Mouse (Mus musculus) cerebellum, postnatal 10 days (tissue): ENCODE results near the gene Adam33.
"Not testable (repeated sequence)": the region's sequence is repeated elsewhere in the genome, so short reads cannot be mapped to it uniquely, and the experiment has no call there.

Source experiments
- DNase-seq, 2 experiments: peaks; one replicate each; pipeline ENCODE4 v3.0.0; 2021; ENCODE audit warnings: mixed read lengths in 2 of 2

Gene Adam33

DNA sequence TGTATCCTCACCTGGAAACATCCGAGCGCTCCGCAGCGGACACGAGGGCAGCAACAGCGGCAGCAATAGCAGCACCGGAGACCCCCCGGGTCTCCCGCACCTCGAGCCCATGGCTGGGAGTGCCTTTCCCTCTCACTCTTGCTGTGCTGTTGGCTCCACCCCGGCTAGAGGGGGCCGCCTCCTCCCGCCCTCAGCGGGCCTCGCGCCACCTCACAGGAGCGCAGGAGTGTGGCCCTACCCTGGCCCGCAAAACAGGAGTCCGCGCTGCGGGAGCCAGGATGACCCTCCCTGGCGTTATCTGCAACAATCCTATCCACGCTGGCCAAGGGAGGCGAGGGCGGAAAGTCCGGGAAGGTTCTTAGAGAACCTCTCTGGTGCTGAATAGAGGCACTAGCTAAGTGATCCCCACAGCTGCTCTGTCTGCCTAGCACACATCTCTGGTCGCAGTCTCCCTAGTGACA, at the start of gene Adam33:
Gene Adam33 (minus strand): TSS at position 411 of the 461 bp plus-strand sequence.
- no peak for DNase-seq

DNA sequence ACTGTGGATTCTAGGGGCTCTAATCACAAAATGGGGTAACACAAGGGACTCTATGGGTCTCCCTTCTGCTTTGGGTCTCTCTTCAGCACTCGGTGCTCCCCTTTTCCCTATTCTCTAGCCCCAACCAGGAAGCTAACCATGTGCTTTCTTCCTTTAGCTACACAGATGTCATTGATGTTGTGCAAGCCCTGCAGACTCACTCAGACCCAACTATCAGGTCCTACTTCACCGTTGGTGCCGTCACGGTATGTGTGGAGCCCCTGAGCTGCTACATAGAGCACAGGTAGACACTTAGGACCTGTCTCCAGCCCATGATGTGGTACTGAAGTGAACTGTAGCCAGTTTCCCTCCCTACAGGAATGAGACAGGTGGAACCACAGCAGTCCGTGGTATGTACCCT, 42.4 kb upstream of the Adam33 start:
- DNase-seq, result no peak

DNA sequence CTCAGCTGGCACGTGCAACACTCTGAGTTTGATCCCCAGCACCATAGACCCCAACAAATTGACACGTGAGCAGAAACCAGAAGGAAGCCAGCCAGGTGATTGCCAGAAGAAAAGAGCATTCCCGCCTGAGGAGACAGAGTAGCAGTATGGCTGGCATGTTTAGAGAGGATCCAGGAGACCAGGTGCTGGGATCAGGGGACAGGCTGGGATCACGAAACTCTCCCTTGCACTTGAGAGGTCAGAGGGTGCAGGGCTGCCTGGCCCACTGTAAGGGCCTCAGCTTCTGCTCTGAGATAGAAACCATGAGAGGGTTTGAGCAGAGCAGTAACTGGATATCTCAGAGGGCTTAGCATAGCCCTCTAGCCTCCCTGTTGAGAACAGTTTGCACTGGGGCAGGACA, 41.4 kb upstream of the Adam33 start:
- DNase-seq, result not testable (repeated sequence)

DNA sequence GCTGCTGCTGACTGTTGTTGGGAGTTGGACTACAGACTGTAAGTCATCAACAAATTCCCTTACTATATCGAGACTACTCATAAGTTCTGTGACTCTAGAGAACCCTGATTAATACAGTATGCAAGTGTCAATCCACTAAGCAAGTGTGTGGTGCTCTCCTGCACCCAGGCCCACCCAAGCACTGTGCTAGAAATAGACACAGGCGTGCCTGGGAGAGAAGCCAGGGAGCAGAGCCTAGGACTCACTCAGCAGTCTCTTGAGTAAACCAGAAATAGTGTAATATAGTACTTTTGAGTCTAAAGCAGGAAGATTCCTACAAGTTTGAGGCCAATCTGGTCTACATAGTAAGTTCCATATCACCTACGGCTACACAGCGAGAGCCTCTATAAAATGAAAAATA, 40.4 kb upstream of the Adam33 start:
- no peak for DNase-seq

DNA sequence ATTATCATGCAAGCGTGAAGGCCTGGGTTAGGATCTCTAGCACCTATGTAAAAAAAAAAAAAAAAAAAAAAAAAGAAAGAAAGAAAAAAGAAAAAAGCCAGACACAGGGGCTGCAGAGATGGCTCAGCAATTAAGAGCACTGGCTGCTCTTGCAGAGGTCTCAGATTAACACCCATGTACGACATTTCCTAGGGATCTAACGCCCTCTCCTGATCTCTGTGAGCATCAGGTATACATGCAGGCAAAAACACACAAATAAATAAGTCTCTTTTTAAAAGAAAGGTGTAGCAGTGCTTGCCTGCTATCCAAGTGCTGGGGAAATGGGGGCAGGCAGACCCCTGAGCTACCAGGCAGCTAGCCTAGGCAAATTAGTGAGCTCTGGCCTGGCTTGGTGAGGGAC, 37.9 kb upstream of the Adam33 start:
- no peak for DNase-seq

DNA sequence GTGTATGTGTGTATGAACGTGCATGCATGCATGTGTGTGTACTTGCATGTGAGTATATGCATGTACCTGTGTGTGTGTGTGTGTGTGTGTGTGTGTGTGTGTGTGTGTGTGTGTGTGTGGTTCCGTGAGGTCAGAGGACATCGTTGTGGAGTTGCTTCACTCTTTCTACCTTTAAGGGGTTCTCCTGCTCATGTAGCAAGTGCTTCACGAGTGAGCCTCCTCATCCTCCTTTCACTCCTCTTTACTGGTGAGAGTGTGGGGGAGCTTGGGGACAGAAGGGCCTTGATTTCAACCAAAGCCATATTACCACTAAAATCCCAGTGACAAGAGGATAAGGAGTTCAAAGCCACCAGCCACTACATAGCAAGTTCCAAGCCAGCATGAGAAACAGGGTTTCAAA, 33.5 kb upstream of the Adam33 start:
- no peak for DNase-seq

DNA sequence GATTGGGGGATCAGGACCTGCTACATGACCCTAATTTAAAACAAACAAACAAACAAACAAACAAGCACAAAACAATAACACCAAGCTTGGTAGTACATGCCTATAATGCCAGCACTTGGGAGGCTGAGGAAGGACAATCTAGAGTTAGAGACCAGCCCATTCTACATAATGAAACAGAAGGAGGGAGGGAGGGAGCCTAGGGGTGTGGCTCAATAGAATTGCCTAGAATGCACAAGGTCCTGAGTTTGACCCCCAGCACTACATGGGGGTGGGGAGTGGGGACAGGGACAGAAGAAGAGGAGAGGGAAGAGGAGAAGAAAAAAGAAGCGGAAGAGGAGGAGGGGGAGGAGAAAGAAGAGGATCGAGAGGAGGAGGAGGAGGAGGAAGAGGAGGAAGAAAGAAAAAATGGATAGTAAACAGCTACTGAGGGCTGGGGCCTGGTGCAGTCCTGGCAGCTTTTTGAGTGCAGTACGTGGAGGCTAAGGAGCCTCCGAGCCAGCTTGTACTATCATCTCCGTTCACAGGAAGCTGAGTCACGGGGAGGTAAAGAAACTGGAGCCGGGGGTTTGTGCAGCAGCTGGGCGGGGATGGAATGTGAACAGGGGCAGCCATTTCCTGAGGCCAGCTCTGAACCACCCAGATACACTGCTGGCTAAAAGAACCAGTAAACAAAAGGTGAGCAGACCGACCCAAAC, 32.6 kb upstream of the Adam33 start:
- no peak for DNase-seq

DNA sequence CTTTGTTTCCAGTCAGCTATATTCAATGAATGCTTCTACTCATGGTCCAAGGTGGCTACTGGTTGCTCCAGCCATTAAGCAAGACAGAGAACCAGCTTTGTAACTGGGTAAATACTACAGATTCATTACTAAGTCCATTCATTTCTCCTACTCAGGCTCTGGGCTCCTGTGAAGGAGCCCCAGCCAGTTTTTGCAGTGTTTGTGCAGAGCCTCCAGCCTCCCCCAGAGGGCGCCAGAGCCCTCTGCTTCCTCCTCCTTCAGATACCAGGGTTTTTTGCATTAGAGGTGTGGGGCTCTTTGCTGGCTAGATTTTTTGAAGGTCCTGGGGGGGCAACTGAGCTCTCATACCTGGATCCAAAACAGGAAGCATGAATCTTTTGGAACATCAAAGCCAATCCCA, 31.2 kb upstream of the Adam33 start:
- peak; percentile 84 to 85 for DNase-seq

DNA sequence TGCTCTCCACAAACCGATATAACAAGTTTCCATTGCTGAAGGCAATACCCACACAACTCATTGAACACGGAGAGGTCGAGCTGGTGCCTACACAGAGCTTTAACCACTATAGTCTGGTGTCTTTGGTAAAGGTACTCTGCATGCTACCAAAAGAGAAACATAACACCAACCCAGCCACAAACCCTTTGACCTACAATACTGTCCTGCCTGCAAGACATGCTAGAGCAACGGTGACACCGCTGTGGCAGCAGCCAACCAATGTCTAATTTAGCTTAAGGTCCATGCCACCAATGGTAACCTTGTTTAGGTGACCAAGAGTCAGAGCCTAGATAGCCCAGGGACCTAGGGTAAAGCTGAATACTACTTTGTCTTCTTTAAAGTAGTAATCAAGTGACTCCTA, 30.0 kb upstream of the Adam33 start:
- no peak for DNase-seq

DNA sequence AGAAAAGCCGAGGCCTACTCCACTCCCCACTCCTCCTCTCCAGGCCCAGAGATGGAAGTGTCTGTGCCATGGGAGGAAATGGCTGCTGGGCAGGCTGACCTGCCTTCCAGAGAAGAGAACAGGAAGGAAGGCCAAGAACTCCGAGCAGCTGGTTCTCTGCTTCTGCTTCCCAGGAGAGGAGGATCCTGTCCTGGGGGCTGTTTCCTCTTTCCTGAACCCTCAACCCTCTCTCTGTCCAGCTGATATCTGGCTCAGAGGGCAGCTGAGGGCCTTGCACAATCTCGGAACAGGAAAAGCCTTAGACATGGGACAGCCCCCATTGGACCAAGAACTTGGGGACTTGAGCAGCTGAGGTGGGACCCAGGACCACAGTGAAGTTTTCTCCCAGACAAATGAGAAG, 27.2 kb upstream of the Adam33 start:
- no peak for DNase-seq

DNA sequence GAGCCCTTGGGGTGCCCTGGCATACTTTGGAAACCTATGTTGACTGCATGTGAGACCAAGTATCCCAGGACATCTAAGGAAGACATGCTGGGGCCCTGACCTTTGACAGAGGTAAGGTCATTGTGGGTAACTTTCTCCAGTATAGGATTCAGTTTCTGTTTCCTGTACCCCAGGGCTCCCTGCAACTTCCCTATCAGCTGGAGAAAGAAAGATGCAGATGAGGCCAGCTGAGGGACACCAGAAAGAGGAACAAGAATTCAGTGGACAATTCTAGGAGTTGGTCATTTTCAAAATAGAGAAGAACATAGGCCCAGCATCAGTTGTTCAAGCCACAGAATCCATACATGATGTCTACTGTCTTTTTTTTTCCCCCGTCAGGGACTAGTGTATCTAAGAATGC, 26.0 kb upstream of the Adam33 start:
- no peak for DNase-seq

DNA sequence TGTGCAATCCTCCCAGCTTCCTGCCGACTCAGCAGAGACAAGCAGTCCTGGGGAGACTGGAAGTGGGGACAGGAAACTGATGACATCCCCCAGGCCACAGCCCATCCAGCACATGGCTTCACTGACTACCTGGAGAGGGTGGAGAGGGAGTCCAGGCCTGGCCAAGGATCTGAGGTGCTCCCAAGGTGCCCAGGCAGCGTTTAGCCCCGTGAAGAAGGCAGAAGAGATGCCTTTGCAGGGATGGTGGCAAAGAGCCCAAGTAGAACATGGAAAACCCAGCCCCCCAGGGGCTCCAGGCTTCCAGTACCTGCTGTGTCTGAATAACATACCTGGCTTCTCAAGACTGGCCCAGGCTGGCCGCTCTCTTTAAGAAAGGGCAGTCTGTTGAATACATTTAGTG, 25.0 kb upstream of the Adam33 start:
- DNase-seq, result no peak

DNA sequence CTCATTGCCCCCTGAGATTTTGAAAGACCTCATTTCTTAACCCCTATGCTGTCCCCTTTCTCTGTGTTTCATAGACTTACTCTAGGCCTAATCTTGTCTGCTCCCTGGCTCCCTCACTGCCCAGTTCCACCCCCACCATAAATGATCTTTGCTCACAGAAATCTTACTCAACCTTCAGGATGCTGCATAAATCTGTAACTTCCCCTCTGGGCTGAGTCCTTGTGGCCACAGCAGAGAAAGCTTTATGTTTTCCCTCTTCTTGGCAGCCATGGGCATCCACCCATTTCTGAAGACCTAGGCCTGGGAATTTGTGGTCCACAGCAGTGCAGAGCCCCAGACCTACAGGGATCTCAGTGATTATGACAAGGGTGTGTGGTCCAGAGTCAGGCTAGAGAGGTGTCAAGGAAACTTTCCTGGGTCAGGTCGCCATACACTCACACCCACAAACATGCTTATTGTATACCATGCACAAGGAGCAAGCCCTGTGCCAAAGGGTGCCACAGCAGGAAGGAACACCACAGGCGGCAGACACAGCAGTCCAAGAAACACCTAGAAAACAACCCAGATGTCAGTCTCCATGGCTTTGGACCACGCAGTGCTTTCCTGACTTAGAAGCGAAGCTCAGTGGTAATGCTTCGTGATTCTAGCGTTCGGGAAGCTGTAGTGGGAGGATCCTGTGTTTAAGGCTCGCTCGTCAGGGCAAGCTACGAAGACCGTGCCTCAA, 23.2 kb upstream of the Adam33 start, which contains the start of gene Siglec1:
Gene Siglec1 (minus strand): TSS at position 99 of the 724 bp plus-strand sequence.
- DNase-seq, result no peak

DNA sequence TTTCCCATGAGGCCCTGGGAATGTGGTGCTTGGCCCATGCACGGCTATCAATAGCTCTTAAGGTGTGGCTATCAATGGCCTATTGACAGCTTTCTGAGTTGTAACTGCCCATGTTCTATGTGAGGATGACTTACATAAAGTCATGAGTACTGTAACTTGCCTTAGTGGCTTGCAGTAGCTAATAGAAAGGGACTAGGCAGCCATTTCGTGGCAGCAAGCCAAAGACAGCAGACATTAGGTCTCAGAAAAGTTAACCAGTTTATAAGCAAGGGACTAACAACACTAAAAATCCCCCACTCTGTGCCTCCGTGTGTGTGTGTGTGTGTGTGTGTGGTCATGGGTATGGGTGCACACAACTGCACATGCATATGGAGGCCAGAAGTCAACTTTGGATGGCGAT, 20.6 kb upstream of the Adam33 start:
- DNase-seq, result no peak

DNA sequence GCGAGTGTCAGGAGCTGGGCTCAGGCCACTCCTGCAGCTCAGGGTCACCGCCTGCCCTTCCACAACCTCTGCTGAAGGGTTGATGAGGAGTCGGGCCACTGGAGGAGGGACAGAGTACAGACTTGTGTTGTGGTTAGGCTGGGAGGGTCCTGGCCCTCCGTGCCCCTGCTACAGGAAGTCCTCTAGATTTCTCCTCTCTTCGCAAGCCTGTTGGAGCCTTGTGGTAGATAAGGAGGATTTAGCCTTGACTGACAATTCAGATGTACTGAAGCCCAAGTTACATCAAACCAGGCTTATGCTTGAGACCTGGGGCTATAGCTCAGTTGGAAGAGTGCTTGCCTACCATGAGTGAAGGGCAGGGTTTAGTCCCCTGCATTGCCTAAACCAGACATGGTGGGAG, 16.9 kb upstream of the Adam33 start:
- no peak for DNase-seq

DNA sequence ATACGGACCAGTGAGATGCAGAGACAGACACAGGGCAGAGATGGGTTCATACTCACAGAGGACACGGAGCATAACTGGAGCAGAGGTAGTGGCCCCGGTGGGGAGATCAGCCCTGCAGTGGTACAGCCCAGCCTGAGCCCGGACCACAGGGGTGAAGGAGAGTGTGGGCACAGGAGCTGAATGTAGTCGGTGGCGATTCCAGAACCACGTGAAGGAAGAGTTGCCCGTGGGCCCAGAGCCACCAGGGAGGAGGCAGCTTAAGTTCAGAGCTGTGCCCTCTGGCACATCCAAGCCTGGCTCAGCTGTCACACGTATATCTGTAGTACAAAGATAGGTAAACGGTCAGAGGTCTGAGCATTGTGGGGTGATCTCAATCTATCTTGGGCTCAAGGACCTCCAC, 8.9 kb upstream of the Adam33 start:
- no peak for DNase-seq

DNA sequence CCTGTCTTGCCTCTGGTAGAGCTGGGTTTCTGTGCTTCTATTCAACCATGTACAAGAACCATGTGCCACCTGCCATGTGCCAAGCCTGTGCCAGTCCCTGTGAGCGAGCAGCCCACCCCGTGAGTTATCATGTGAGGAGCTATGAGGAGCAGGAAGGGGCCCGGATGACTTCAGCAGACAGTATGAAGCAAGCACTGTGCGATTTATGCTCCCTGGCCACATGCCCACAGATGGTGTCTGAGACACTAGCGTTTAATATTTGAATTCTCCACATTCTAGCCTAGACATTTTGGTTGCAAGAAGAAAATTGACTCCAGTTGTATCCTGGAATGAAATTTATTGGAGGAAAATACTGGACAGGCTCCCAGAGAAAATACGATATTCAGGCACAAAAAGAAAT, 3.9 kb upstream of the Adam33 start:
- no peak for DNase-seq

DNA sequence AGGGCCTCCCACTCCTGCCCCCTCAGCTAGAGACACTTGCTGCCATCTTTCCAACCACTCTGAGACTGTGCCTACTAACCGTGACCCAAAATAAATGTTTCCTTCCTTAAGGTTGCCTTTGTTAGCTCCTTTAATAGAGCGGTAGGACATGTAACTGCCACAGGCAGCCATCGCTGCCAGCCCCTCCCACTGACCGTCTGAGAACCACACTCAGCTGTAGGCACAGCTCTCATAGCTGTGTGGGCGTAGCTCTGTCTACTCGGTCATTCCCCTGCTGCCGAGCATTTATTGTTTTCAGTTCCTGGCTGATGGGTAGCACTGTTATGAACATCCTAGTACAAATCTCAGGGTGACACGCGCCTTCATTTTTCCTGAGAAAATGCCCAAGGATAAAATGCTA, 2.7 kb upstream of the Adam33 start:
- no peak for DNase-seq

DNA sequence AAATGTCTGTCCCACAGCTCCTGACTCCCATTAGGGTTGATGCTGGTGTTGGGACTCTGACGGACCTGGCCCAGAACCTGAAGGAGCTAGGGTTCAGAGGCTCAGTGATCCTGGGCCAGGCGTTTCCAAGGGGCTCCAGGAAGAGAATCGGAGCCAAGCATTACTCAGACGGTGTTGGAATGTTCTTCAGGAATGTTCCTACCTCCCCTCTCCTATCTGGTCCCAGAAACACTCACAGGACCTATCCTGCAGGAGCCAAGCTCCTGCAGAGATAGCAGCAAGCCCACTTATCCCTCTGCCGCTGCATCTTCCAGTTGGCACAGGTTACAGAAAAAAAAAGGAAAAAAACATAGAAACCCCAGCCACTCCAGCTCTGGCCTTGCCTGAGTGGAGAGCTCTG, 2.0 kb downstream of the Adam33 start:
- no peak for DNase-seq

DNA sequence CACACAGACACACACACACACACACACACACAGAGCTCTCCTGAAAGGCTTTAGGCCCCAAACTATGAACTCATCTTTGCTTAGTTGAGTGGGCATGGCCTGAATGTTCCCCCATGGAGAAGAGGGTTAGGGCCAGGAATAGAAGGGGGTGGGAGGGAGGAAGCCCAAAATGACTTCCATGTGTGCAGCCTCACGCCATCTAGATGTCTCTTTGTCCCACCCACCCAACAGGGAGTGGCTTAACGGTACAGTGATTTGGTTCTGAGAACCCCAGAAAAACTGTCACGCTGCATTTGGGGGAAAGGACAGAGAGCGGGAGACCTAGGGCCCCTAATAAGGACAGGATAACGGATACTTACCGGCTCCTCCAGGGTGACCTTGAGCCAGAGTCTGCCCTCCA, 2.8 kb downstream of the Adam33 start:
- no peak for DNase-seq

DNA sequence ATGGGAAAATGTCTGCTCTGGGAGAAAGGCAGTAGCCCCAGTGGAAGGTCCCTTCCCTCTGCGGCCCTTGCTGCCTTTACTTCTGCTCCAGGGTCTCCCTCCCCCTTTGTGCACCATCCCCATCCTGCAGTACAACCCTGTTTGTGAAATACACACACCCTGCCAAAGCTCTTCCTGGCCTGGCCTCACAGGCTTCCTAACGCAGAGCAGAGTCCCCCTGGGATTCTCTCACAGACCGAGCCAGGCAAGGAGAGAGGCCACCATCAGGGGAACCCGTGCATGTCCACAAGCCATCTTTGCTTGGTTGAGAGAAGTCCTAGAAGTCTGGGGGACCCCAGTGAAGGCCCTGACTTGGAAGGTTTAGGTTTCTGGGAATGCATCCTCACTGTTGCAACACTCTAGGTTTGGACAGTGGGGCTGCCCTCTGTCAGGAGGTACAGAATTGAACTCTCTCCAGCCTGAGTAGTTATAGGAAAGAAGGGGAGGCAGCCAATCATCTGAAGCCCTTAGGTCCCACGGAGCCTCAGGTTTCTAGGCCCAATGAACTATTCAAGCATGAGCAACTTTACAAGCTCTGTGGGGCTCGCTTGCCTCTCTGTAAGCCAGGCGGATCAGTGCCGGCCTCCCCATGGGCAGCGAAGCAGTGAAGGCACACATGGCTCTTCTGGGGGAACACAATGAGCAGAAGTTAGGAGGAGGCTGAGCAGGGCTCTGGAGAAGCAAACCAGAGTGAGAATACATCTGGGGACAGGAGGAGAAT, 3.7 kb downstream of the Adam33 start:
- DNase-seq, result no peak

DNA sequence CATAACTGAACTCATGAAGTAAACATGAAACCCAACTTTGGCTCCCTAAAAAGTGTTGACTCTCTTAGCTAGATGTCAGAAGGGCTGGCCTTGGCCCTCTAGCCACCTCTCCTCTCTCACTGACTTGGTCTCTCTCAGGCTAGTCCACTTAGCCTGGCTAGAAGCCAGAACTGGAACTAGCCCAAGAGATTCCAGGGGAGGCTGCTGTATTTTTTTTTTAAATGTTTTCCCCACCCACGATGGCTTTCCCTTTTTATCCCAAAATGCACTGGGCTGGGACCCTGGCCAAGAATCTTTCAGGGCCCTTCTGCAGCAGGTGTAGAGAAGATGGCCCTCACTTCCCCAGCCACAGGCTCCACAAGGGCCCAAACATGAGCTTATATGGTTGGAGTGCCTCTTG, 4.2 kb downstream of the Adam33 start:
- DNase-seq, result peak; percentile 48 to 51

DNA sequence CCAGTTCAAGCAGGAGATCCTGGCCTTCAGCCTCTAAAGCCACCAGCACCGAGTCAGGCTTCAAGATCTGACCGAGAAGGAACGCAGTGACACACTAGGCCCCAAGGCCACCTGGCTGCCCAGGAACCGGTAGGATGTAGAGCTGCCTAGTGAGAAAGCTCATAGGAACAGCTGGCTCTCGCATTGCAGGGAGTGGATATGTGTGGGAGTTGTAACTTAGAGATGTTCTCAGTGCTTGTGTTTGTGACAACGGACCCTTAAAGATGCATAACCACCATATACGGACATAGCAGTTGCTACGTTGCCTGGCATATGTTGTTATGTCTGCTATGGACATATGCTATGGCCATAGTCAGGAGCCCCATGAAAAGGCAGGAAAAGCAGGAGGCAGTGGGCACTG, 4.9 kb downstream of the Adam33 start:
- no peak for DNase-seq

DNA sequence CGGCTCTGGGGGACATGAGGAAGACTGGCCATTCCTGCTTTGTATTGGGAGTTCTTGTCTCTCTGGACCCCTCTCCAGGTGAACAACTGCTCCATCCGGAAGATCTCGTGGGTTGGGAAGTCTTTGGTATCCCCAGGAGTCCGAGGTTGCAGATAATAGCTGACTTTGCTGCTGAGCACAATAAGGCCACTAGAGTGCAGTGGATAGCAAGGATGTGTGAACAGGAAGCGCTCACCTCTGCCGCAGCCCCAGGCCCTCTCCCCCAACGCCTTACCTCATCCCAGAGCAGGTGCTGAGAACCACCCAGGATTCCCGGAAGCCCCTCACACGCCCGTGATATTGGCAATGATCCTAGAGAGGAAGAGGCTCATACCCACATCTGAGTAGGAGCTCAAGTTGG, 7.4 kb downstream of the Adam33 start:
- DNase-seq, result peak; percentile 36 to 41
